Mouse (Mus musculus): ENCODE results near the gene Accsl.

- TF ChIP-seq POLR2A (IDR thresholded peaks at IDR 0.05; ENCODE audit: borderline replicate concordance, extremely low read depth, insufficient read depth, insufficient read length, poor library complexity, severe bottlenecking) (no peak), CTCF (IDR thresholded peaks at IDR 0.05; ENCODE audit: borderline replicate concordance, extremely low read depth, insufficient read depth, insufficient read length) (no peak)
Observed at GRCm38 (mm10) chr2:93909716-93910115, 40.8 kb upstream of the Accsl start.

Data from brain, embryonic 14.5 days (tissue).